Mouse (Mus musculus) right cerebral cortex, postnatal 4 days (tissue): ENCODE data around the gene Tbc1d21.

Experiments used
- DNase-seq: peaks from one replicate; pipeline ENCODE4 v3.0.0-alpha.2; 2022

Gene Tbc1d21

GRCm38 (mm10) chr9:58336650-58337281, 33.5 kb downstream of the Tbc1d21 start:
- DNase-seq = no peak

GRCm38 (mm10) chr9:58331276-58331675, 39.0 kb downstream of the Tbc1d21 start:
- no peak for DNase-seq

- DNase-seq = peak; percentile 75
Measured at GRCm38 (mm10) chr9:58330293-58330692, 40.0 kb downstream of the Tbc1d21 start.

- DNase-seq = no peak
Measured at GRCm38 (mm10) chr9:58327382-58327781, 42.9 kb downstream of the Tbc1d21 start.

GRCm38 (mm10) chr9:58326477-58327180, 43.6 kb downstream of the Tbc1d21 start:
- DNase-seq = no peak

- no peak for DNase-seq
Measured at GRCm38 (mm10) chr9:58321681-58322080, 48.6 kb downstream of the Tbc1d21 start.

- DNase-seq = no peak
Measured at GRCm38 (mm10) chr9:58318317-58318716, 51.9 kb downstream of the Tbc1d21 start.

GRCm38 (mm10) chr9:58317381-58317780, 52.9 kb downstream of the Tbc1d21 start:
- no peak for DNase-seq

- no peak for DNase-seq
Measured at GRCm38 (mm10) chr9:58316784-58317183, 53.5 kb downstream of the Tbc1d21 start.

GRCm38 (mm10) chr9:58315850-58316249, 54.4 kb downstream of the Tbc1d21 start:
- no peak for DNase-seq

GRCm38 (mm10) chr9:58314682-58315360, 55.4 kb downstream of the Tbc1d21 start:
- no peak for DNase-seq

GRCm38 (mm10) chr9:58312944-58313359, 57.3 kb downstream of the Tbc1d21 start, which contains the start of gene Loxl1:
Gene Loxl1 (minus strand): TSS chr9:58313186.
- peak; percentile 26 for DNase-seq

- peak; percentile 37 for DNase-seq
Measured at GRCm38 (mm10) chr9:58312196-58312943, 57.9 kb downstream of the Tbc1d21 start.

GRCm38 (mm10) chr9:58311191-58311910, 58.9 kb downstream of the Tbc1d21 start:
- peak; percentile 22 for DNase-seq

GRCm38 (mm10) chr9:58310043-58310660, 60.1 kb downstream of the Tbc1d21 start:
- no peak for DNase-seq
